Mouse (Mus musculus) urinary bladder, adult 18-20 months (tissue): ENCODE measurements around the gene Rps6ka1.
"Not testable (repeated sequence)": the region's sequence is repeated elsewhere in the genome, so short reads cannot be mapped to it uniquely, and the experiment has no call there.

Experiments used
- DNase-seq, 2 experiments: peaks; one replicate each; pipeline ENCODE4 v3.0.0; 2022; ENCODE audit warnings: low spot score in 2 of 2, mixed read lengths in 2 of 2

Rps6ka1 gene

GRCm38 (mm10) chr4:133863795-133864379 is 23.7 kb downstream of the Rps6ka1 start:
- no peak for DNase-seq

GRCm38 (mm10) chr4:133857527-133857926 is 30.1 kb downstream of the Rps6ka1 start:
- DNase-seq, result no peak

- no peak for DNase-seq
Measured at GRCm38 (mm10) chr4:133854621-133855020, 33.0 kb downstream of the Rps6ka1 start.

GRCm38 (mm10) chr4:133853630-133854029 is 34.0 kb downstream of the Rps6ka1 start:
- no peak for DNase-seq

DNA sequence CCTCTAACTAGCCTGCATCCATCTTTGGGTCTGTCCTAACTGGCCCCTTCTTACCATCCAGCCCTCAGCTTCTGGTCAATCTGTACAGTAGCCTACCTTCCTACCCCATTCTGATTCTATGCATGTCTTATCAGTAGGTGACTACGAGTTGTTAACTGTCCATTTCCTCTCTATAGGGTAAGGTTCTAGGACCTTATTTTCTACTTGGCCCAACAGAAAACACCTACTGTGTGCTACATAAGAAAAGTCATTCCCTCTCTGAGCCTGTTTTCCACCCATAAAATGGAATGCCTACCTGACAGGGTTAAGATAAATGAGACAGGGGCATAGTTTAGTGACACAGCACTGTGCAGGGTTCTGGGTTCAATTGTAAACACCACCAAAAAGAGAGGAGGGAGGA is 41.0 kb downstream of the Rps6ka1 start:
- DNase-seq, result no peak

- DNase-seq, result no peak
Measured at GRCm38 (mm10) chr4:133845060-133845459, 42.5 kb downstream of the Rps6ka1 start.

- DNase-seq, result no peak
Measured at GRCm38 (mm10) chr4:133844209-133844841, 43.3 kb downstream of the Rps6ka1 start.

- no peak for DNase-seq
Measured at GRCm38 (mm10) chr4:133842992-133843737, 44.4 kb downstream of the Rps6ka1 start.

GRCm38 (mm10) chr4:133841756-133842483 is 45.7 kb downstream of the Rps6ka1 start:
- not testable (repeated sequence) for DNase-seq

DNA sequence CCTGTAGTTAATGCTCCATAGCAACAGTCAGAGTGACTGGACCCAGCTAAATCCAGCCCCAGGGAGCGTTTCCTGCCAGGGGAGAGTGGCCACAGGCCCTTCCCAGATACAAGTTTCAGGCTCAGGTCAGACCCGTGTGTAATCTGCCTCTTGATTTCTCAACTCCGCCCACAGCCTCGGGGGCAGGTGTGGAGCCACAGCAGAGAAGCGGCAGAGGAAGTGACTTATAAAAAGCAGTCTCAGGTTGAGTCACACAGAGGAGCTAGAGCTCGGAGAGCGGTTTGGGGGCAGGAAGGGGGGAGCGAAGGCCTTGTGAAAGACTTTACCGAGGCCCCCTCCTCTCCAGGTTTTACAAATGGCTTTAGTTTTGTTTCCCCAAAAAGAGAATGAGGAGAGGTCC is 46.6 kb downstream of the Rps6ka1 start:
- DNase-seq, result peak; percentile 21 to 38

GRCm38 (mm10) chr4:133840501-133840900 is 47.1 kb downstream of the Rps6ka1 start:
- no peak for DNase-seq

- DNase-seq, result no peak
Measured at GRCm38 (mm10) chr4:133839385-133839826, 48.2 kb downstream of the Rps6ka1 start.

DNA sequence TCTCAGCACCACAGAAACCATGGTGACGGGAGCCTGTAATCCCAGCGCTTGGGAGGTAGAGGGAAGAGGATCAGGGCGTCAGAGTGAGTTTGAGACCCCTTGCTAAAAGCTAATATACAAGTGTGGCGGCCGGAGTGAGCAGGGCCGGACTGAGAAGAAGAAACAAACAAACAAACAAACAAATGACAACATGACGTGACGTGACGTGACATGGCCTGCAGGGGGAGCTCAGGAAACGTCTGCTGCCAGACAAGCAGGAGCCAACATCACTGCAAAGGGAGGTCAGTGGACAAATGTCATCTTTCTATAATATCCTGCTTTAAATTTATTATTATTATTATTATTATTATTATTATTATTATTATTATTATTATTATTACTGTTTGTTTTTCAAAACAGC is 51.0 kb downstream of the Rps6ka1 start:
- DNase-seq, result no peak

- DNase-seq, result no peak
Measured at GRCm38 (mm10) chr4:133835211-133835610, 52.4 kb downstream of the Rps6ka1 start.

GRCm38 (mm10) chr4:133832945-133833874 is 54.4 kb downstream of the Rps6ka1 start:
- DNase-seq, result no peak

DNA sequence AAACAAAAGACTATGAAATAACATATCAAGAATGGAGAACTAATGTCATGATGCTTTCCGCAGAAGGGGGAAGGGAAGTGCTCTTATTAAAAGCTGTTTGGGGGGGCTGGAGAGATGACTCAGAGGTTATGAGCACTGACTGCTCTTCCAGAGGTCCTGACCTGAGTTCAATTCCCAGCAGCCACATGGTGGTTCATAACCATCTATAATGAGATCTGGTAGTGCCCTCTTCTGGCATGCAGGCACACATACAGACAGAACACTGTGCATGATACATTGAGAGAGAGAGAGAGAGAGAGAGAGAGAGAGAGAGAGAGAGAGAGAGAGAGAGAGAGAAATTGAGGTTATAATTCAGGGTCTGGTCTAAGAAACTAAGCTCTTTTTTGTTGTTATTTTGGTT is 57.1 kb downstream of the Rps6ka1 start:
- no peak for DNase-seq

- DNase-seq, result peak; percentile 59 to 63
Measured at GRCm38 (mm10) chr4:133829281-133830070, 58.1 kb downstream of the Rps6ka1 start.

GRCm38 (mm10) chr4:133827887-133828794 is 59.5 kb downstream of the Rps6ka1 start:
- no peak for DNase-seq

DNA sequence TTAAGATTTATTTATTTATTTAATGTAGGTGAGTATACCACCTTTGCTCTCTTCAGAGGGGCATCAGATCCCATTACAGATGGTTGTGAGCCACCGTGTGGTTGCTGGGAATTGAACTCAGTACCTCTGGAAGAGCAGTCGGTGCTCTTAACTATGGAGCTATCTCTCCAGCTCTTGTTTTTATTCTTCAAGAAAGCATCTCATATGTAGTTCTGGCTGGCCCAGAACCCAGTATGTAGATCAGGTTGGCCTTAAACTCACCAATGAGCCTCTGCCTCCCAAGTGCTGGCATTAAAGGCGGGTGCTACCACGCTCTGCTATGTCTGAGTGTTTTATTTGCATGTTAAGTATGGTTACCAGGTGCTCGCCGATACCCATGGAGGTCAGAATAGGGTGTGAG is 60.2 kb downstream of the Rps6ka1 start:
- no peak for DNase-seq
